Mouse (Mus musculus) heart, postnatal 4 days (tissue): Measurements from ENCODE around the gene Enkur. TPM values are rescaled to one million over a fixed set of nuclear protein-coding genes. Genes with fewer than 3 reads are reported as not detected.
A peak's percentile ranks its signal among the peaks of the same experiment; 100 is the strongest.

Source experiments
- DNase-seq: peaks from one replicate; pipeline ENCODE4 v3.0.0; 2021
- total RNA-seq, 2 experiments: library from RNA; stranded (reverse); gene quantifications; 2 replicates each; pipeline ENCODE4 v1.2.3; 2021

The Enkur gene
- total RNA-seq, 2 experiments from 2014 or later, result 4.8 to 6.5 TPM

- DNase-seq, result no peak
Measured at GRCm38 (mm10) chr2:21188610-21189009, 16.6 kb downstream of the Enkur start.

- DNase-seq, result peak; percentile 77
Measured at GRCm38 (mm10) chr2:21187576-21187975, 17.6 kb downstream of the Enkur start.

- peak; percentile 14 for DNase-seq
Measured at GRCm38 (mm10) chr2:21182811-21183210, 22.4 kb downstream of the Enkur start.

GRCm38 (mm10) chr2:21179136-21179535 lies 26.0 kb downstream of the Enkur start:
- no peak for DNase-seq

GRCm38 (mm10) chr2:21172797-21173196 lies 32.4 kb downstream of the Enkur start:
- DNase-seq, result no peak

GRCm38 (mm10) chr2:21167916-21168315 lies 37.2 kb downstream of the Enkur start:
- peak; percentile 28 for DNase-seq

GRCm38 (mm10) chr2:21164296-21164695 lies 40.9 kb downstream of the Enkur start:
- DNase-seq, result peak; percentile 39

GRCm38 (mm10) chr2:21153469-21153868 lies 51.7 kb downstream of the Enkur start:
- no peak for DNase-seq

GRCm38 (mm10) chr2:21147169-21147568 lies 58.0 kb downstream of the Enkur start:
- no peak for DNase-seq

GRCm38 (mm10) chr2:21146486-21146885 lies 58.7 kb downstream of the Enkur start:
- no peak for DNase-seq

GRCm38 (mm10) chr2:21142616-21143015 lies 62.5 kb downstream of the Enkur start:
- peak; percentile 17 for DNase-seq

GRCm38 (mm10) chr2:21142204-21142580 lies 63.0 kb downstream of the Enkur start:
- DNase-seq, result peak; percentile 88

GRCm38 (mm10) chr2:21141520-21142203 lies 63.5 kb downstream of the Enkur start:
- peak; percentile 62 for DNase-seq

GRCm38 (mm10) chr2:21141189-21141519 lies 64.0 kb downstream of the Enkur start:
- no peak for DNase-seq

Other genes starting within 250 kb of the Enkur start
- 100 to 1,000 TPM; 138 to 140 TPM for gene Arhgap21, start 236.5 kb downstream of the Enkur start, total RNA-seq
- 1 to 10 TPM; 3.6 to 5.2 TPM for gene Thnsl1, start 359 bp upstream of the Enkur start, total RNA-seq
- under 1 TPM; 0.05 to 0.14 TPM for gene Gpr158, start 162.2 kb upstream of the Enkur start, total RNA-seq